Mouse (Mus musculus): ENCODE data around the gene Arhgef3. TPM values are rescaled to one million over a fixed set of nuclear protein-coding genes. Genes with fewer than 3 reads are reported as not detected.

The Arhgef3 gene
- polyA plus RNA-seq, 1 experiment from 2014 or later = 37.3 TPM

DNA sequence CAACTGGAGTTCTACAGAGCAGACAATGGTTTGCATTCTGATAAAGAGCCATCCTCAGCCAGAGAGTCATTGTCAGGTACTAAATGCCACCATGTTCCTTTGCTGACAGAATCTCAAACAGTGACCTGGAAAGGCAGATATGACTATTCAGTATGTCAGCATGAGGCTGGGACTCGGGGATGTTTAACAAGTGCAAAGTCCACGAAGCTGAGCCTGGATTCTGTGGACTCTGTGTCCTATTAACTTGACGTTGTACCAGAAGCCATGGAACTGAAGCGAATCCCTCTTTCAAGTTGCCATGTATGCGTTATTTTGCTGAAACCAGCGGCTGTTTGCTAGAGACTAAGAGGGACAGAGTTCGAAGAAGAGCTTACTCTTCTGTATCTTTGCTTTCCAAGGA is 181.1 kb downstream of the Arhgef3 start:
- no peaks in the 10 kb centered on the region for H3K9me3 ChIP-seq (ENCODE audit: low read length)
- WGBS = 74% methylated on average over 7 of the region's 7 CpGs
- DNase-seq (ENCODE audit: low spot score) = no peak
- H3K36me3 ChIP-seq (ENCODE audit: insufficient read depth, low read length) = no peaks in the 10 kb centered on the region
- H3K27me3 ChIP-seq (replicated peaks; ENCODE audit: insufficient read depth, low read length) = no peaks in the 10 kb centered on the region
- no peak overlapping the region for H3K4me2 ChIP-seq (replicated peaks; ENCODE audit: low read depth, low read length)
- H3K9ac ChIP-seq (replicated peaks; ENCODE audit: low read depth) = no peak overlapping the region
- ATAC-seq = no peak
- no peak overlapping the region for H3K27ac ChIP-seq (ENCODE audit: low read length)
- TF ChIP-seq CTCF (IDR thresholded peaks at IDR 0.05) (no peak), EP300 (IDR thresholded peaks at IDR 0.05) (no peak)
- no peaks in the 10 kb centered on the region for H3K4me1 ChIP-seq (ENCODE audit: insufficient read depth, low read depth, low read length)
- H3K4me3 ChIP-seq (ENCODE audit: low read depth, low read length) = no peak overlapping the region

DNA sequence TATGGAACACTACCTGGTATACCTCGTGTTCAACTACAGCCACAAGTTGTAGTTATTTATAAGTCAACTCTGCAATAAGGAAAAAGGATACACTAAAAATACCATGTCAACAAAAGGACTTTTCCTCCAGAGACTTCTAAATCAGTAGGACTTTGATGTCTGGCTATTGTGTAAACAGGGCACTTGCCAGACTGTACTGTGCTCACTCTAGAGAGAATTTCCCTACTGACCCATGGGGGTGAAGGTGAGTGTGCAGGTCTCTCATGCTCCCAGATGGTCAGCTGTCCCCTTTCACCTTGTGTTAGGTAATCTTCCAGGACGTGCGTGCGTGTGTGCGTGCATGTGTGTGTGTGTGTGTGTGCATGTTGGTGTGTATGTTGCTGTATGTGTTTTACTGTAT is 182.3 kb downstream of the Arhgef3 start:
- H3K9ac ChIP-seq (replicated peaks; ENCODE audit: low read depth) = no peak overlapping the region
- no peak for ATAC-seq
- H3K36me3 ChIP-seq (ENCODE audit: insufficient read depth, low read length) = no peaks in the 10 kb centered on the region
- no peaks in the 10 kb centered on the region for H3K4me1 ChIP-seq (ENCODE audit: insufficient read depth, low read depth, low read length)
- H3K9me3 ChIP-seq (ENCODE audit: low read length) = no peaks in the 10 kb centered on the region
- DNase-seq (ENCODE audit: low spot score) = no peak
- H3K27me3 ChIP-seq (replicated peaks; ENCODE audit: insufficient read depth, low read length) = no peaks in the 10 kb centered on the region
- H3K4me3 ChIP-seq (ENCODE audit: low read depth, low read length) = no peak overlapping the region
- TF ChIP-seq CTCF (IDR thresholded peaks at IDR 0.05) = no peak
- TF ChIP-seq EP300 (IDR thresholded peaks at IDR 0.05) = no peak
- 55% methylated on average over 5 of the region's 5 CpGs for WGBS
- no peak overlapping the region for H3K4me2 ChIP-seq (replicated peaks; ENCODE audit: low read depth, low read length)
- H3K27ac ChIP-seq (ENCODE audit: low read length) = no peak overlapping the region

DNA sequence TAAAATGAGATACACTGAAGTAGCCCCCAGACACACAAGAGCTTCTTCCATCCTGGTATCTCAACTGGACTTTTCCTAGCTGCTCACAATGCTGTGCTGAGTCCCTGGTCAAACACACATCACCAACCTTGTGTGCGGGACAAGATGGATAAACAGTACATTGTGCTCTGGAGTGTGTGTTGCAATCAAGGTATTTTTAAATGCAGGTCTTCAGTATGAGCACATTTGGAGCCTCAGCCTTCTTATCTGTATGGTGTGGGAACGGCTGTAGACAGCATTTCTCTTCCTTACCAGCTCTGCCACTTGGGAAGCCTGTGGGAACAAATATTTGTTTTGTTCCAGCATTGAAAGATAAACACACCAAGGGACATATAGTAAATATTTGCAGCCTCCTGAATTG is 184.2 kb downstream of the Arhgef3 start:
- Histone ChIP-seq H3K4me2 (replicated peaks; ENCODE audit: low read depth, low read length) (no peak overlapping the region), H3K9ac (replicated peaks; ENCODE audit: low read depth) (no peak overlapping the region), H3K27ac (ENCODE audit: low read length) (0 out of 2 replicates have a peak overlapping the region, but pooled peaks have one; percentile 47), H3K9me3 (ENCODE audit: low read length) (no peaks in the 10 kb centered on the region), H3K4me1 (ENCODE audit: insufficient read depth, low read depth, low read length) (no peaks in the 10 kb centered on the region), H3K36me3 (ENCODE audit: insufficient read depth, low read length) (no peaks in the 10 kb centered on the region), H3K27me3 (replicated peaks; ENCODE audit: insufficient read depth, low read length) (no peaks in the 10 kb centered on the region), H3K4me3 (ENCODE audit: low read depth, low read length) (no peak overlapping the region)
- whole genome bisulfite sequencing = 32% methylated on average over 2 of the region's 2 CpGs
- peak; percentile 55 for ATAC-seq
- TF ChIP-seq CTCF (IDR thresholded peaks at IDR 0.05) (no peak), EP300 (IDR thresholded peaks at IDR 0.05) (peak; percentile 65; the same call in 1 of the 2 replicates)
- DNase-seq (ENCODE audit: low spot score) = no peak

- Histone ChIP-seq H3K4me3 (ENCODE audit: low read depth, low read length) (no peak overlapping the region), H3K9me3 (ENCODE audit: low read length) (no peaks in the 10 kb centered on the region), H3K27me3 (replicated peaks; ENCODE audit: insufficient read depth, low read length) (no peaks in the 10 kb centered on the region), H3K36me3 (ENCODE audit: insufficient read depth, low read length) (no peaks in the 10 kb centered on the region), H3K9ac (replicated peaks; ENCODE audit: low read depth) (no peak overlapping the region), H3K27ac (ENCODE audit: low read length) (peak overlapping the region; percentile 77; the same call in 1 of the 2 replicates), H3K4me2 (replicated peaks; ENCODE audit: low read depth, low read length) (no peak overlapping the region), H3K4me1 (ENCODE audit: insufficient read depth, low read depth, low read length) (no peaks in the 10 kb centered on the region)
- WGBS = 48% methylated on average over 4 of the region's 4 CpGs
- peak; percentile 70 for TF ChIP-seq EP300 (IDR thresholded peaks at IDR 0.05)
- no peak for TF ChIP-seq CTCF (IDR thresholded peaks at IDR 0.05)
- DNase-seq (ENCODE audit: low spot score) (peak; percentile 50), ATAC-seq (peak; percentile 85)
Measured at GRCm38 (mm10) chr14:27299705-27300104, 185.0 kb downstream of the Arhgef3 start.

DNA sequence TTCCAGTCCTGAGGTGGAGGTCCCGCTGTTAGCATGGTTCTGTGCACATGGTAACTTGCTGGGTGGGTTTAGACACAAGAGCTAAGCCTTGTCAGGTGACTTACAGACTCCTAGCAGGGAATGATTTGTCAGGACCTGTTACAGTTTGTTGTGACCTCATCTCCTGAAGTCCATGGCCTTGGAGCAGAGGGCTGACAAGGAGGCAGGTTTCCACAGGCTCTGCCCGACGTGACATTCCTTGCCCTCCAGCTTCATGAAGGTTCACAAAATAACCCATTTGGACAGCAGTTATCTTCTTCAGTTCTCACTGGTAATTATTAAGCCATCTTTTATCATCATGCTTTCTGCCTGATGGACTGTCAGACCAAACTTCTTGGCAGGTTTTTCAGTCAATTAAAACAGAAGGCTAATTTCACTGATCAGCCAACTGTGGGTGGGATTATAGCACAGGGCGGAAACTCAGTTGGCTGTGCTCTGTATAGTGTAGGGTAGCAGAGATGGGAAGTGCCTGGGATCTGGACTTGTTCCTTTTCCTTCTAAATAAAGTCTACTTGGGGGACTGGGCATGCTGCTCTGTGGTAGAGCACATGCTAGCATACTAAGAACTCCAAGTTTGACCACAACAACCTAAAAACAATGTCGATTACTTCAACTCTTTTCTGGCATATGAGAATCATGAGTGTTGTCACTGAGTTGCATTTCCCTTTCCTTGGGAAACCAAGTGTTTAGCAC is 187.2 kb downstream of the Arhgef3 start:
- Histone ChIP-seq H3K9ac (replicated peaks; ENCODE audit: low read depth) (no peak overlapping the region), H3K4me1 (ENCODE audit: insufficient read depth, low read depth, low read length) (no peaks in the 10 kb centered on the region), H3K4me3 (ENCODE audit: low read depth, low read length) (no peak overlapping the region), H3K36me3 (ENCODE audit: insufficient read depth, low read length) (no peaks in the 10 kb centered on the region), H3K27me3 (replicated peaks; ENCODE audit: insufficient read depth, low read length) (no peaks in the 10 kb centered on the region), H3K9me3 (ENCODE audit: low read length) (no peaks in the 10 kb centered on the region), H3K4me2 (replicated peaks; ENCODE audit: low read depth, low read length) (no peak overlapping the region), H3K27ac (ENCODE audit: low read length) (no peak overlapping the region)
- no peak for DNase-seq (ENCODE audit: low spot score)
- ATAC-seq = no peak
- 62% methylated on average over 5 of the region's 5 CpGs for WGBS
- TF ChIP-seq EP300 (IDR thresholded peaks at IDR 0.05) = no peak
- no peak for TF ChIP-seq CTCF (IDR thresholded peaks at IDR 0.05)

DNA sequence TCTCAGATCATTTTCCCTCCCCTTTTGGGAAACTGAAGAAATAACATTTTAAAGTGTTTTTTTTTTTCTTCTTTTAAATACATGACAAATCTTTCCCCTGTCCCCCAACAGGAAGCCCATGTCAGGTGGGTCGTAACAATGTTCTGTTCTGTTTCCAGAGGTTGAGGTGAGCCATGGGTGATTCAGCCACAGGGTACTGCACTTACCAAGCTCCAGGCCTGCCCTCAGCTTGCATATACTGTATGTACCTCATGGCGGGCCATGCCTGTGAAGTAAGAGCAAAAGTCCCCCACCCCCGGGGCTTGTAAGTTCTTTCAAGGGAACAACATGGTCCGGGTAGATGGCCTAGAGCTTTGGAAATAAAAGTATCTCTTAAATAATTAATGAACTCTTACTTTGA is 188.6 kb downstream of the Arhgef3 start:
- Histone ChIP-seq H3K4me3 (ENCODE audit: low read depth, low read length) (no peak overlapping the region), H3K9ac (replicated peaks; ENCODE audit: low read depth) (no peak overlapping the region), H3K27ac (ENCODE audit: low read length) (no peak overlapping the region), H3K4me2 (replicated peaks; ENCODE audit: low read depth, low read length) (no peak overlapping the region), H3K27me3 (replicated peaks; ENCODE audit: insufficient read depth, low read length) (no peaks in the 10 kb centered on the region), H3K4me1 (ENCODE audit: insufficient read depth, low read depth, low read length) (no peaks in the 10 kb centered on the region), H3K9me3 (ENCODE audit: low read length) (no peaks in the 10 kb centered on the region), H3K36me3 (ENCODE audit: insufficient read depth, low read length) (no peaks in the 10 kb centered on the region)
- DNase-seq (ENCODE audit: low spot score) = no peak
- ATAC-seq = no peak
- TF ChIP-seq EP300 (IDR thresholded peaks at IDR 0.05) = no peak
- TF ChIP-seq CTCF (IDR thresholded peaks at IDR 0.05) = no peak
- 69% methylated on average over 4 of the region's 4 CpGs for WGBS

Measured in lung, postnatal 0 days (tissue).